Mouse (Mus musculus) hindbrain, embryonic 10.5 days (tissue): Measurements from ENCODE around the gene Lrsam1. TPM values are rescaled to one million over a fixed set of nuclear protein-coding genes. Genes with fewer than 3 reads are reported as not detected.
A peak's percentile ranks its signal among the peaks of the same experiment; 100 is the strongest.

Source experiments
- DNase-seq: peaks from one replicate; pipeline ENCODE4 v3.0.0-alpha.2; 2017; ENCODE audit warnings: low spot score
- H3K27ac ChIP-seq: fragments of 300-500 bp; sonication (generic); 2 replicates; pipeline ENCODE4 v1.5.1; 2016; ENCODE audit warnings: mild to moderate bottlenecking, moderate library complexity
- H3K27me3 ChIP-seq: fragments of 300-500 bp; sonication (generic); 2 replicates; pipeline ENCODE4 v1.6.1; 2016; ENCODE audit warnings: mild to moderate bottlenecking; ENCODE audit not compliant: poor library complexity, insufficient read depth, severe bottlenecking
- H3K36me3 ChIP-seq: fragments of 300-500 bp; sonication (generic); 2 replicates; pipeline ENCODE4 v1.6.1; 2016; ENCODE audit warnings: mild to moderate bottlenecking, moderate library complexity
- H3K4me1 ChIP-seq: fragments of 300-500 bp; sonication (generic); replicated peaks from 2 replicates; pipeline ENCODE4 v1.6.1; 2016; ENCODE audit warnings: mild to moderate bottlenecking
- H3K4me3 ChIP-seq: fragments of 300-500 bp; sonication (generic); 2 replicates; pipeline ENCODE4 v1.5.1; 2016; ENCODE audit warnings: mild to moderate bottlenecking, moderate library complexity
- H3K9me3 ChIP-seq: fragments of 300-500 bp; sonication (generic); 2 replicates; pipeline ENCODE4 v1.6.1; 2016; ENCODE audit warnings: mild to moderate bottlenecking, moderate library complexity
- WGBS: fragments of 180-500 bp; shearing (Covaris S2); methylation state at CpG from one replicate; pipeline ENCODE4 v1.1.7; 2016; 5-methylcytosine and 5-hydroxymethylcytosine counted together
- polyA plus RNA-seq: library from polyadenylated mRNA; unstranded; fragments of >200 nt; fragmentation: Nextera tagmentation; extraction: Ambion mirVana; gene quantifications from 2 replicates; pipeline ENCODE4 v1.2.1, GENCODE M21; 2016

Lrsam1 gene
- polyA plus RNA-seq, 1 experiment from 2014 or later = 11.5 TPM

GRCm38 (mm10) chr2:32877761-32878393 is 83.5 kb downstream of the Lrsam1 start:
- Histone ChIP-seq H3K4me1 (peaks cover 91% of the 10 kb centered on the region), H3K9me3 (no peaks in the 10 kb centered on the region), H3K4me3 (peak overlapping the region; percentile 81), H3K36me3 (no peaks in the 10 kb centered on the region), H3K27me3 (0 out of 2 replicates have a peak, but pooled peaks cover 3% of the 10 kb centered on the region), H3K27ac (peak overlapping the region; percentile 95; the same call in 1 of the 2 replicates)
- DNase-seq = no peak
- WGBS = 39% methylated on average over 6 of the region's 6 CpGs

DNA sequence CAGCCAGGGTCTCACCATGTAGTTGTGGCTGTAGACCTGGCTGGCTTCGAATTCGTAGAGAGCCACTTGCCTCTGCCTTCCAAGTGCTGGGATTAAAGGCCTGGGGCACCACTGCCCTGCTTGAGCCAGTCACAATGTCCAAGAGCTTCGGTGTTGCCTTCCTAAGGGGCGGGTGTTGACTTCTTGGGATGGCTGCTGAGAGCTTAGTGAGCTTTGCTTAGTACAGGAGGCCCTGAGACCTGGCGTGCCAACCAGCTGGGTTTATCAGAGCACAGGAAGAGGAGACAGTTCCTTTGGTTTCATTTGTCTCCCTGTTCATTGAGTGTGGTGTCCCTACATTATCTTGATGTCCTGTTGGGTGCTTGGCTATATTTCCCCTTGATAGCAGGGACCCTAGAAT is 84.1 kb downstream of the Lrsam1 start:
- Histone ChIP-seq H3K4me1 (peaks cover 85% of the 10 kb centered on the region), H3K9me3 (no peaks in the 10 kb centered on the region), H3K27me3 (0 out of 2 replicates have a peak, but pooled peaks cover 3% of the 10 kb centered on the region), H3K27ac (peak overlapping the region; percentile 95), H3K36me3 (no peaks in the 10 kb centered on the region), H3K4me3 (peak overlapping the region; percentile 81)
- DNase-seq = no peak
- WGBS = 36% methylated on average over 5 of the region's 5 CpGs

DNA sequence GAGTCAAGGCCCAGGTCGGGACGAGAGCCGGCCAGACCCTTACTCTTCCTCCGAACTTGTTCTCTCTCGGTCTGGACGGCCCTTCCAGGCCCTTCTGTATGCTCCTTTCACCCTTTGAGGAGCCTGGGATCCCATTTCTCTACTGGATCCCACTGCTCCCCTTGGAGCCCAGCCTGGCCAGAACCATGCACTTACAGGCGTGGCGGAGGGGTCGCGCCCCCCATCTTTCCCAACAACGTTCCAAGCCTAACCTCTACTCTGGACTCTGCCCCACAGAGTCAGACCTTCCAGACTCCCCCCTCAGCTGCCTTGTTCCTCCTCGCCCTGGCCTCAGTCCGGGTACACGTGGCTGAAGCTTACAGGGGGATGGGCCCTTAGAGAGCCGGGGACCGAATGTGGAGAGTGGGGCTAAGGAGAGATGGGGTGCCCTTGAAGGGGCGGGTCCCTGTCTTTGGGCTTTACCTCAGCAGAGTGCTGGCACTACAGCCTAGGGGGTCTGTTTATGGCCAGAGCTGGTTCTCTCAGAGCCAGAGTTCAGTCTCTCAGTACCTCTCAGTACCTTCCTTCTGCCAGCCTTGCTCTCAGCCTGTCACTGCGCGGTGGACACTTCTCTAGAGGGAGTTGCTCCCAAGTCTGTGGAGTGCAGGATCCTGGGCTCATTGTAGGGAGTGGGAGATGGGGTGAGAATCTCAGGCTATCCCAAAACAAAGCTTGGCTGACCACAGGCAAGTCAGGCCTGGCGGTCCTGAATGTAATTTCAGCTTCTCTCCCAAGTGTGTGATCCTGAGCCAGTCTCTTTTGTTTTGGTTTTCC is 84.7 kb downstream of the Lrsam1 start:
- WGBS = 2% methylated on average over 20 of the region's 20 CpGs
- peak overlapping the region; percentile 95 for H3K27ac ChIP-seq

GRCm38 (mm10) chr2:32875675-32876489 is 85.5 kb downstream of the Lrsam1 start, which contains the start of gene Fam129b:
Gene Fam129b, plus strand, starts transcription at chr2:32876114.
- Histone ChIP-seq H3K27ac (peak within 1 kb of the TSS; percentile 95), H3K9me3 (no peaks in the 10 kb centered on the region), H3K27me3 (0 out of 2 replicates have a peak, but pooled peaks cover 3% of the 10 kb centered on the region), H3K4me1 (peaks cover 71% of the 10 kb centered on the region), H3K36me3 (no peaks in the 10 kb centered on the region), H3K4me3 (peak within 1 kb of the TSS; percentile 81)
- DNase-seq = peak; percentile 95
- under 1% methylated on average over 68 of the region's 68 CpGs for WGBS

More for the DNA sequence above, 84.7 kb downstream of the Lrsam1 start:
- no peaks in the 10 kb centered on the region for H3K36me3 ChIP-seq
- H3K4me3 ChIP-seq = peak overlapping the region; percentile 81
- no peaks in the 10 kb centered on the region for H3K9me3 ChIP-seq
- 0 out of 2 replicates have a peak, but pooled peaks cover 3% of the 10 kb centered on the region for H3K27me3 ChIP-seq
- peak; percentile 46 for DNase-seq
- peaks cover 79% of the 10 kb centered on the region for H3K4me1 ChIP-seq

Other genes with a start within 250 kb of the Lrsam1 start
- gene Cdk9, start 248.5 kb downstream of the Lrsam1 start, polyA plus RNA-seq = 121 and 125 TPM in 2 replicates
- gene Sh2d3c, start 240.6 kb downstream of the Lrsam1 start, polyA plus RNA-seq = 27.6 and 39.1 TPM in 2 replicates
- 1.3 and 1.7 TPM in 2 replicates for gene 6330409D20Rik, start 220.6 kb downstream of the Lrsam1 start, polyA plus RNA-seq
- gene Tor2a, start 204.4 kb downstream of the Lrsam1 start, polyA plus RNA-seq = 56.9 and 61.6 TPM in 2 replicates
- gene Ttc16, start 186.0 kb downstream of the Lrsam1 start, polyA plus RNA-seq = 0.31 and 0.73 TPM in 2 replicates
- 5.7 and 7.2 TPM in 2 replicates for gene Ptrh1, start 185.8 kb downstream of the Lrsam1 start, polyA plus RNA-seq
- 1.1 and 1.2 TPM in 2 replicates for gene Cfap157, start 177.2 kb downstream of the Lrsam1 start, polyA plus RNA-seq
- 40.1 and 63.3 TPM in 2 replicates for gene Stxbp1, start 114.4 kb downstream of the Lrsam1 start, polyA plus RNA-seq
- 34.3 and 36.1 TPM in 2 replicates for gene Fam129b, start 85.5 kb downstream of the Lrsam1 start, polyA plus RNA-seq
- 131 and 166 TPM in 2 replicates for gene Rpl12, start 55 bp downstream of the Lrsam1 start, polyA plus RNA-seq
- 21.3 and 27.4 TPM in 2 replicates for gene Slc2a8, start 20.5 kb upstream of the Lrsam1 start, polyA plus RNA-seq
- 9.6 and 14.5 TPM in 2 replicates for gene Garnl3, start 170.0 kb upstream of the Lrsam1 start, polyA plus RNA-seq